Mouse (Mus musculus) megakaryocyte, embryonic 14.5 days (primary cell): ENCODE measurements around the gene Fahd1.

Experiments used
- FLI1 ChIP-seq: IDR thresholded peaks from 2 replicates; pipeline ENCODE4 v1.6.1; 2012; ENCODE audit warnings: low read length, inconsistent platforms, mixed read lengths
- GATA1 ChIP-seq: IDR thresholded peaks from 3 replicates; pipeline ENCODE4 v1.6.1; 2012; ENCODE audit warnings: mixed read lengths, low read length, inconsistent platforms, borderline replicate concordance

DNA sequence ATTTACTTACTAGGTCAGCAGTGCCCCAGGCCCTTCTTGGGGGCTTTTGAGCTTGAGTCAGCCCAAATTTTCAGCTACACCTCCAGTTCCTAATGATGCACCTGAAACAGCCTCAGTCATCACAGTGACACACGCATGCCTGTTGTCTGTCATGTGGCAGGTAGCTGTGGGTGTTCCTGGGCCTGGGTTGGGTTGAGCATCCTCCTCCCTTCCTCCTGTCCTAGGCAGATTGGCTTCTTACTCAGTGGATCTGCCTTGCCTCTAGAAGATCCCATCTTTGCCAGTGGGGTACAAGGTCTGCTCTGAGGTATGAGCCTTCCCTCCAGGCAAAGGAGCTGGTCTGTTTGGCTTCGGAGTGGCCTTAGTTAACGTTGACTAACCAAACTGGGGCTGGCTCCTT is 38.7 kb upstream of the Fahd1 start:
- TF ChIP-seq FLI1 = no peak
- no peak for TF ChIP-seq GATA1
